ENCODE assay signal across 7 mouse cellular contexts in genomic region chr4:101069154-101069971, GRCm38 (mm10). TPM values are rescaled to one million over a fixed set of nuclear protein-coding genes. Genes with fewer than 3 reads are reported as not detected.
DNase-seq lines count a peak whose midpoint lies in the region; ATAC-seq and TF ChIP-seq lines count a peak whose summit lies in the region.

No protein-coding gene starts in this region.

- peak; percentile 86 for ATAC-seq in intestine, embryonic 14.5 days (replicated peaks; ENCODE audit: low FRiP score, low TSS enrichment, low read depth)
- peak; percentile 65; the same call in 1 of the 2 replicates for ATAC-seq in limb, embryonic 15.5 days (ENCODE audit: insufficient number of reproducible peaks, low FRiP score, low TSS enrichment, low read depth)
- peak; percentile 74 for ATAC-seq in midbrain, embryonic 16.5 days

- peak overlapping the region; percentile 73 for H3K9ac ChIP-seq in intestine, embryonic 14.5 days (ENCODE audit: low read length)
- peak overlapping the region; percentile 81 for H3K9ac ChIP-seq in limb, embryonic 15.5 days
- peak overlapping the region; percentile 78 for H3K9ac ChIP-seq in midbrain, embryonic 16.5 days (ENCODE audit: low read depth, low read length)

- no peak for TF ChIP-seq POLR2A in cortical plate, adult 2 months (IDR thresholded peaks at IDR 0.05; ENCODE audit: extremely low read depth, insufficient read depth, low read length)

- no peak overlapping the region for H3K27ac ChIP-seq in cortical plate, adult 2 months (ENCODE audit: insufficient read depth, low read length)
- no peak overlapping the region for H3K27ac ChIP-seq in intestine, embryonic 14.5 days (ENCODE audit: low read depth)
- peak overlapping the region; percentile 69 for H3K27ac ChIP-seq in limb, embryonic 15.5 days
- H3K27ac ChIP-seq in midbrain, embryonic 16.5 days (ENCODE audit: low read length) = no peak overlapping the region

- no peak for TF ChIP-seq CTCF in cortical plate, adult 2 months (IDR thresholded peaks at IDR 0.05; ENCODE audit: extremely low read depth, insufficient read depth, low read length)

- H3K36me3 ChIP-seq in intestine, embryonic 14.5 days (ENCODE audit: control insufficient read depth, insufficient read depth, low read length) = no peaks in the 10 kb centered on the region
- no peaks in the 10 kb centered on the region for H3K36me3 ChIP-seq in limb, embryonic 15.5 days
- no peaks in the 10 kb centered on the region for H3K36me3 ChIP-seq in midbrain, embryonic 16.5 days (ENCODE audit: control insufficient read depth, insufficient read depth, low read length)

- H3K4me1 ChIP-seq in cortical plate, adult 2 months (ENCODE audit: control insufficient read depth, insufficient read depth, low read length) = peaks cover 3% of the 10 kb centered on the region; the same call in 1 of the 2 replicates
- H3K4me1 ChIP-seq in intestine, embryonic 14.5 days (replicated peaks; ENCODE audit: control insufficient read depth, insufficient read depth, low read length) = 0 out of 2 replicates have a peak, but pooled peaks cover 2% of the 10 kb centered on the region
- peaks cover 16% of the 10 kb centered on the region for H3K4me1 ChIP-seq in limb, embryonic 15.5 days
- H3K4me1 ChIP-seq in midbrain, embryonic 16.5 days (ENCODE audit: control insufficient read depth, insufficient read depth, low read length) = no peaks in the 10 kb centered on the region

- WGBS in intestine, embryonic 14.5 days = 2% methylated on average over 55 of the region's 55 CpGs
- 1% methylated on average over 55 of the region's 55 CpGs for WGBS in limb, embryonic 15.5 days
- under 1% methylated on average over 55 of the region's 55 CpGs for WGBS in midbrain, embryonic 16.5 days

- peak overlapping the region; percentile 53 for H3K4me3 ChIP-seq in cortical plate, adult 2 months (ENCODE audit: insufficient read depth, low read length)
- H3K4me3 ChIP-seq in intestine, embryonic 14.5 days (ENCODE audit: low read depth, low read length) = peak overlapping the region; percentile 58
- peak overlapping the region; percentile 79 for H3K4me3 ChIP-seq in limb, embryonic 15.5 days
- peak overlapping the region; percentile 69 for H3K4me3 ChIP-seq in midbrain, embryonic 16.5 days (ENCODE audit: low read depth, low read length)

- no peaks in the 10 kb centered on the region for H3K27me3 ChIP-seq in intestine, embryonic 14.5 days (replicated peaks; ENCODE audit: control insufficient read depth, insufficient read depth, low read length)
- H3K27me3 ChIP-seq in limb, embryonic 15.5 days = no peaks in the 10 kb centered on the region
- no peaks in the 10 kb centered on the region for H3K27me3 ChIP-seq in midbrain, embryonic 16.5 days (ENCODE audit: control insufficient read depth, insufficient read depth, low read depth, low read length)

- peak overlapping the region; percentile 72 for H3K4me2 ChIP-seq in intestine, embryonic 14.5 days (ENCODE audit: low read length)
- peak overlapping the region; percentile 90 for H3K4me2 ChIP-seq in limb, embryonic 15.5 days
- peak overlapping the region; percentile 83 for H3K4me2 ChIP-seq in midbrain, embryonic 16.5 days (ENCODE audit: low read length)

- no peaks in the 10 kb centered on the region for H3K9me3 ChIP-seq in intestine, embryonic 14.5 days (ENCODE audit: control insufficient read depth, low read length)
- no peaks in the 10 kb centered on the region for H3K9me3 ChIP-seq in limb, embryonic 15.5 days
- H3K9me3 ChIP-seq in midbrain, embryonic 16.5 days (replicated peaks; ENCODE audit: control insufficient read depth, low read length, poor library complexity, severe bottlenecking) = no peaks in the 10 kb centered on the region

- peak; percentile 42 for DNase-seq in adrenal gland, postnatal 10 days
- DNase-seq in gonadal fat pad, adult 2 months (ENCODE audit: low read depth) = peak; percentile 13
- peak; percentile 84 for DNase-seq in intestine, embryonic 14.5 days (ENCODE audit: low spot score)
- peak; percentile 72 for DNase-seq in testis, postnatal 10 days (ENCODE audit: low spot score)

RNA-seq across cellular contexts. Expression of gene Raver2, which starts 0.6 kb away (rescaled TPM):
- 1 to 10 TPM; 3.5 to 5.1 TPM for total RNA-seq in adrenal gland, postnatal 10 days (2021)
- polyA plus RNA-seq in cortical plate, adult 2 months (2012; rRNA removed) = 15.7 and 17.1 TPM in 2 replicates
- polyA plus RNA-seq in gonadal fat pad, adult 2 months (2012; rRNA removed) = 17.3 and 21.1 TPM in 2 replicates
- 13.5 and 15.0 TPM in 2 replicates for polyA plus RNA-seq in intestine, embryonic 14.5 days (2014; fragmentation: Nextera tagmentation; extraction: Ambion mirVana)
- 7.7 and 10.4 TPM in 2 replicates for polyA plus RNA-seq in limb, embryonic 15.5 days (2015; fragmentation: Nextera tagmentation; extraction: Ambion mirVana)
- 4.3 and 4.6 TPM in 2 replicates for polyA plus RNA-seq in midbrain, embryonic 16.5 days (2015; fragmentation: Nextera tagmentation; extraction: Ambion mirVana)

RNA-seq across cellular contexts. Expression of gene Gm10577, which starts 48.9 kb away (rescaled TPM):
- not detected for total RNA-seq in adrenal gland, postnatal 10 days (2021)
- polyA plus RNA-seq in cortical plate, adult 2 months (2012; rRNA removed) = not detected in 2 replicates
- not detected in 2 replicates for polyA plus RNA-seq in gonadal fat pad, adult 2 months (2012; rRNA removed)
- not detected in 2 replicates for polyA plus RNA-seq in intestine, embryonic 14.5 days (2014; fragmentation: Nextera tagmentation; extraction: Ambion mirVana)
- not detected in 2 replicates for polyA plus RNA-seq in limb, embryonic 15.5 days (2015; fragmentation: Nextera tagmentation; extraction: Ambion mirVana)
- not detected in 2 replicates for polyA plus RNA-seq in midbrain, embryonic 16.5 days (2015; fragmentation: Nextera tagmentation; extraction: Ambion mirVana)

Comparison
In these comparisons a context has a peak if more than half of its experiments do, and no peak if none do; other contexts are left out.
1. DNase-seq: peak in every context shown above with its lines; median percentile 84 in intestine, embryonic 14.5 days; 72 in testis, postnatal 10 days; 42 in adrenal gland, postnatal 10 days; 13 in gonadal fat pad, adult 2 months.